Mouse (Mus musculus): ENCODE results near the gene Tbp.
"Not testable (repeated sequence)": the region's sequence is repeated elsewhere in the genome, so short reads cannot be mapped to it uniquely, and the experiment has no call there.

The Tbp gene

DNA sequence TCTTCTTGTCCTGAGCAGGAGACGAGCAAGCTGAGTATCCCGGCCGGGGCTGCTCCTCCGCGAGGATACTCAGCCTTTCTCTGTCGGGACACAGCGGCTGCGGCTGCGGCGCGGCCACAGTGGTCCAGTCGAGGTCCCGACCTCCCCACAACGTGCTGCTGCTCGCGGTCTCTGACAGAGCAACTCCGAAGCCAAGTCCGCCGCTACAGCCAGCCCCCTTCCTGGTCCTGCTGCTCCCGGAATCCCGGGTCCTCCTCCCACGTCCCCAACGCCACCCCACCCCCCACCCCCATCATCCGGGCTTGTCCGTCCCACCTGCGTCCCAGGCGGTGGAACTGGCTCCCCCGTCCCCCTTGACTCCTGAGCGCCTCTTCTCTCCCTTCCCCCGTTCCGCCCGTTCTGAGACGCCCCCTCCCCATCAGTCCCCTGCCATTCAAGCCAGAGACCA, 36.8 kb downstream of the Tbp start:
- no peak for DNase-seq (ENCODE audit: low spot score)

GRCm38 (mm10) chr17:15540309-15540708, 40.6 kb downstream of the Tbp start:
- no peak for DNase-seq (ENCODE audit: low spot score)

DNA sequence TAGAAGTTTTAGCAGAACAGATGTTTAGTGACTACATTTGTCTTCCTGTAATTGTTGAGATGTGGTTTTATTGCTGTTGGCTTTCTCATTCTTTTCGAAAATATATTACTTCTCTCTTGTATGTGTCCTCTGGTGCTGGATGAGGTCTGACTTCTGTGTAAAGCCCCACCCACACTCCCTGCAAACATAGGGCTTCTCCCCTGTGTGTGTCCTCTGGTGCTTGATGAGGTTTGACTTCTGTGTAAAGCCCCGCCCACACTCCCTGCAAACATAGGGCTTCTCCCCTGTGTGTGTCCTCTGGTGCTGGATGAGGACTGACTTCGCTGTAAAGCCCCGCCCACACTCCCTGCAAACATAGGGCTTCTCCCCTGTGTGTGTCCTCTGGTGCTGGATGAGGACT, 44.2 kb downstream of the Tbp start:
- not testable (repeated sequence) for DNase-seq (ENCODE audit: low spot score)

DNA sequence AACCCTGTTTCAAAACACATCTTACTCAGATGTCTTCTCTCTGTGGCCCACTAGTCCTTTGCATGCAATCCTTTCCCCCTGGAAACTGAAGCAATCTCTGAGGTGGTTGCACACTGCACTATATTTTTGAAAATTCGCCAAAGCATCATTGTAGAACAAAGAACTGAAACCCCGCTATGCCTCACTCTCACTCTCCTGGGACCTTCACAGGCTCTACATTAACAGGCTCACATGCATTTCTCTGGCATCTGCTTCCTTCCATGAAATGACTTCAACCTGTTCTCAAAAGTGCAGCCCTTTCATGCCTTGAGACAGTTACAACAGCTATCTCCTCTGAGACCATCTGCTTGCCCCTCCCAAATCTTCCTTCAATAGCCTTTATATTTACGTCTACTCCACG, 46.8 kb downstream of the Tbp start:
- DNase-seq (ENCODE audit: low spot score), result no peak

GRCm38 (mm10) chr17:15549713-15550112, 50.0 kb downstream of the Tbp start:
- no peak for DNase-seq (ENCODE audit: low spot score)

- no peak for DNase-seq (ENCODE audit: low spot score)
Measured at GRCm38 (mm10) chr17:15559946-15560345, 60.3 kb downstream of the Tbp start.

- DNase-seq (ENCODE audit: low spot score), result peak; percentile 100
Measured at GRCm38 (mm10) chr17:15564014-15564927, 64.6 kb downstream of the Tbp start, which contains the start of gene Prdm9. Prdm9 (minus strand) TSS chr17:15564354.

- DNase-seq (ENCODE audit: low spot score), result no peak
Measured at GRCm38 (mm10) chr17:15564928-15565300, 65.2 kb downstream of the Tbp start.

DNA sequence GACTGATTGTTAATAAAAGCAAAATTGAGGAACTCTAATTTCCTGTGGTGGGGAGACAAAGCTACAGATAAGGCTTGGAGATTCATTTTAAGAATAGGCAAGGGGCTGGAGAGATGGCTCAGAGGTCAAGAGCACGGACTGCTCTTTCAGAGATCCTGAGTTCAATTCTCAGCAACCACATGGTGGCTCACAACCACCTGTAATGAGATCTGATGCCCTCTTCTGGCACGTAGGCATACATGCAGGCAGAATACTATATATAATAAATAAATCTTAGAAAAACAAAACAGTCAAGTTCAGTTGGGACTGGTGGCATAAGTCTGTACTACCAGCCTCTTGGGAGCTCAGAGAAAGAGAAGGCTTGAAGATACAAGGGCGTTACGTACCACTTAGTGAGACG, 67.2 kb downstream of the Tbp start:
- no peak for DNase-seq (ENCODE audit: low spot score)

- no peak for DNase-seq (ENCODE audit: low spot score)
Measured at GRCm38 (mm10) chr17:15575056-15575455, 75.4 kb downstream of the Tbp start.

GRCm38 (mm10) chr17:15577291-15577694, 77.6 kb downstream of the Tbp start:
- DNase-seq (ENCODE audit: low spot score), result peak; percentile 51
